Mouse (Mus musculus) CD4-positive, CD25-positive, alpha-beta regulatory T cell (primary cell): ENCODE measurements around the gene Dnah3. TPM values are rescaled to one million over a fixed set of nuclear protein-coding genes. Genes with fewer than 3 reads are reported as not detected.

Source experiments
- polyA plus RNA-seq: library from polyadenylated mRNA; unstranded; fragments of 100-300 nt; shearing (Covaris generic); gene quantifications from one replicate; pipeline ENCODE4 v1.2.1, GENCODE M21; 2017

Gene Dnah3
- 0.04 TPM for polyA plus RNA-seq

GRCm38 (mm10) chr7:120095180-120095579 lies at the start of gene Dnah3:
TSS of gene Dnah3 (minus strand) at chr7:120095280.

GRCm38 (mm10) chr7:120102164-120102972 lies 7.3 kb upstream of the Dnah3 start, which contains the start of gene Tmem159:
TSS of gene Tmem159 (plus strand) at chr7:120102353.

GRCm38 (mm10) chr7:119895639-119896512 lies 199.2 kb downstream of the Dnah3 start, which contains the start of the genes Lyrm1 and Dcun1d3:
TSS of gene Lyrm1 (plus strand) at chr7:119895861.
TSS of gene Dcun1d3 (minus strand) at chr7:119896298.

Other genes with a start within 250 kb of the Dnah3 start
- 18.5 TPM for gene Lyrm1, start 199.4 kb downstream of the Dnah3 start, polyA plus RNA-seq
- gene Dcun1d3, start 199.0 kb downstream of the Dnah3 start, polyA plus RNA-seq = 15.3 TPM
- 2.6 TPM for gene Tmem159, start 7.1 kb upstream of the Dnah3 start, polyA plus RNA-seq
- gene Zp2, start 50.0 kb upstream of the Dnah3 start, polyA plus RNA-seq = not detected
- not detected for gene Anks4b, start 78.6 kb upstream of the Dnah3 start, polyA plus RNA-seq
- gene Crym, start 106.8 kb upstream of the Dnah3 start, polyA plus RNA-seq = not detected
- gene Abca14, start 108.7 kb upstream of the Dnah3 start, polyA plus RNA-seq = not detected
- gene Abca15, start 233.4 kb upstream of the Dnah3 start, polyA plus RNA-seq = not detected